Mouse (Mus musculus) retina, embryonic 14.5 days (tissue): Measurements from ENCODE around the gene Rnf157.

ENCODE experiments used
- DNase-seq: peaks from one replicate; pipeline ENCODE4 v3.0.0-alpha.2; 2015; ENCODE audit warnings: low spot score

Rnf157 gene

DNA sequence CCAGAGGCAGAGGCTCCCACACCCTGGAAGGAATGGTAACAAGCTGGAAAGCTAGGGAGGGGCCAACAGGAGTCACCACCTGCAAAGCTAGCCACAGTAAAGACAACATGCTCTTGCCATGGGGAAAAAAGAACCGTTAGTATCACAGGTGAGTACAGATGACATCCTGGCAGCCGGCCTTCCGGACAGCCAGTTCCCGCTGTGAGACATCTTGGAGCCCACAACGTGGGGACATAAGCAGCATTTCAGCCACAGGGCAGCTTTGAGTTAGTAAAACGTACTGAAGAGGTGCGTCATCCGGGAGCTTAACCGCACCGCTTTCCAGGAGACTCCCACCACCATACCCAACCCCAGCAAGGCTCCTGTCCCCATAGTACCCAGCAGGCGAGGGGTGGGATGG lies 114.6 kb downstream of the Rnf157 start:
- no peak for DNase-seq

GRCm38 (mm10) chr11:116297017-116297416 lies 115.8 kb downstream of the Rnf157 start:
- no peak for DNase-seq

GRCm38 (mm10) chr11:116296191-116296734 lies 116.6 kb downstream of the Rnf157 start:
- no peak for DNase-seq

DNA sequence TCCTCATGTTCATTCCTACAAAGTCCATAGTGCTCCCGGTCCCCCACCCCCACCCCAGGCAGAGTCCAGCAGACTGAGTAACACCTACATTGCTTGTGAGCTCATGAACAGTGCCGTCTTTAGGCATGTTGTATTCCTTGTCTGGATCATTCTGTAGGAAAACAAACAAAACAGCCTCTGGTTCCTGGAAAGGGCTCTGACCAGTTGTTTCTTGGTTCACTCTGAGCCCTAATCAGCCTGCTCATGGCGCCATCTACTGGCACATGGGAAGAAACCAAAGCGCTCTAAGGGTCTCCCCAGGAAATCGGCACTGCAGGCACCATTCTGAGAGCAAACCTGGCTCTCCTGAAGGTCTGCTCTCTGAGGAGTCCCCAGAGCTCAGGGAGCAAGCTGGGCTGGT lies 118.5 kb downstream of the Rnf157 start:
- DNase-seq = peak; percentile 89

DNA sequence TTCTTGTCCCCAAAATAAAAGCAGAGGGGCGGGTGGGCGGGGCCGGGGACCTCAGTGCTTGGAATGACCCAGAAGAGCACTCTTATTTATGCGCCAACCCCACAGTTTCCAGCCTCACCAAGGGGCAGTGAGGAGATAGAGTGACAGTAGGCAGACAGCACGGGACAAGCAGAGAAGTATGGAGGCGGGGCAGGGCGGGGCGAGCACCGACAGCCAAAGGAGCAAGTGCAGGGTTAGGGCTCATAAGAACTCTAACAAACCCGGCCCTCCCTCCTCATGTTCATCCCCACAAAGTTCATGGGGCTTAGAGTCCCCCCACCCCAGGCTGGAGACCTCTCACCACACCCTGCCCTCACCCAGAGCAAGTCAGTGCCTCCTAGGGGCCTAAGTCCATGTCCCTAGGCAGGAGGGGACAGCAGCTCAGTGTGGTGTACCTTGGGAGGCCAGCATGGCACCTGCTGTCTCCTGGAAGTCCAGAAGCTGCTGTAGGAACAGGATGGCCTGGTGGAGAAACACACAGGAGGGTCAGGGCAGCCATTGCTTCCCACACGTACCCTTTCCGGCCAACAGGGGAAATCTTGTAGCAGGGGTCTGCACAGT lies 119.2 kb downstream of the Rnf157 start:
- DNase-seq = no peak

DNA sequence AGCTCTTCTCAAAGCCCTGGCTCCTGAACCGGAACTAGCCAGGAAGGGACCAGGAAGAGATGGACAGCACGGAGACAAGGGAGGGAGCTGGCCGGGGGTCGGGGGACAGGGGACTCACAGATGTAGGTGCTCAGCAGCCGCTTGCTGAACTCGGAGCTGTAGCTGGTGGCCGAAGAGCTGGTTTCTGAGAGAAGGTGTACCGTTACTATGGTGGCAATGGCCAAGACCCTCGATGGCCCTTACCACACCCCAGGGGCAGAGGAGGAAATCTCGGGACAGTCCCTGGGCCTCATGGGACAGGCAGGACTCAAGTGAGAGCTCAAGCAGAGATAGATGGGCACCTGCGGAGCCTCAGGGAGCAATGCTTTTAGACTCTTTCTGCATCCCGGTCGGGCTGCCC lies 120.4 kb downstream of the Rnf157 start:
- DNase-seq = no peak

DNA sequence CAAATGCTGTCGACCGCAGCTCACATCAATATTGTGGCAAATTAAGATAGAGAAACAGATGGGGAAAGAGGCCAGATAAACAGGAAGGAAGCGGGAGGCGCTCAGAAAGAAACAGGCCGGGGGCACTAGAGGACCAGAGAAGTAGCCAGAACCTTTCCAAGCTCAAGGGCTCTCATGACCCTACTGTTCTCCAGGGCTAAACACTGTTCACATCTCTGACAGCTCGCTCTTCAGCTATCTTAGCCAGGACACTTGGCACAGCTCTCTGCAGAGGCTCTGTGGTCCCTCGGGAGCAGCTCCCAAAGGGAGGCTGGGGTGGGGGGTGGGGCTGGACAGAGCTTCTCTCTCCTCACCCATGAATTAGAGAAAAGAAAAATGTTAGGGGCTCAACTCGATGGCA lies 122.3 kb downstream of the Rnf157 start:
- DNase-seq = no peak

DNA sequence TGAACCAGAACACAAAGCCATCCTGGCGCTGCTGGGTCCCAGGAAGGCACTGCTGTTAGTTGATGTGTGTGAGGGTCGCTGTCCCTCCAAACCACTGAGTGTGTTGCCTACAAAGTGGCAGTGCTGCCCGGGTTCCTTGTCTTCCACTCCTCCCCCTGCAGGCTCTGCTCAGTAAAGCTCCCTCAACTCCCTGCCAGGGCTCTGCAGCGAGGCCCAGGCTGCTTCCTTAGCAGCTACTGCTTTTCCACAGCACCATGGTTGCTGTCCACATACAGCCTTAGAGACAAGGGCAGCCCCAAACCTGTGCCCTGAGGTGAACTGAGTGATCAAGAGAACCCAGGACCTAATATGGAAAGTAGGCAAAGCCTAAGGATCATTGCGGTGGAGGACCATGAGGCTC lies 125.5 kb downstream of the Rnf157 start:
- no peak for DNase-seq
